Mouse (Mus musculus) right cerebral cortex, postnatal 10 days (tissue): ENCODE results near the gene Pus7.

ENCODE experiments used
- DNase-seq, 2 experiments: peaks; one replicate each; pipeline ENCODE4 v3.0.0; 2021; ENCODE audit warnings: low spot score in 2 of 2

The Pus7 gene

GRCm38 (mm10) chr5:23782931-23783877 lies at the start of gene Pus7:
Gene Pus7, minus strand, starts transcription at chr5:23783711.
- peak; percentile 89 for DNase-seq

DNA sequence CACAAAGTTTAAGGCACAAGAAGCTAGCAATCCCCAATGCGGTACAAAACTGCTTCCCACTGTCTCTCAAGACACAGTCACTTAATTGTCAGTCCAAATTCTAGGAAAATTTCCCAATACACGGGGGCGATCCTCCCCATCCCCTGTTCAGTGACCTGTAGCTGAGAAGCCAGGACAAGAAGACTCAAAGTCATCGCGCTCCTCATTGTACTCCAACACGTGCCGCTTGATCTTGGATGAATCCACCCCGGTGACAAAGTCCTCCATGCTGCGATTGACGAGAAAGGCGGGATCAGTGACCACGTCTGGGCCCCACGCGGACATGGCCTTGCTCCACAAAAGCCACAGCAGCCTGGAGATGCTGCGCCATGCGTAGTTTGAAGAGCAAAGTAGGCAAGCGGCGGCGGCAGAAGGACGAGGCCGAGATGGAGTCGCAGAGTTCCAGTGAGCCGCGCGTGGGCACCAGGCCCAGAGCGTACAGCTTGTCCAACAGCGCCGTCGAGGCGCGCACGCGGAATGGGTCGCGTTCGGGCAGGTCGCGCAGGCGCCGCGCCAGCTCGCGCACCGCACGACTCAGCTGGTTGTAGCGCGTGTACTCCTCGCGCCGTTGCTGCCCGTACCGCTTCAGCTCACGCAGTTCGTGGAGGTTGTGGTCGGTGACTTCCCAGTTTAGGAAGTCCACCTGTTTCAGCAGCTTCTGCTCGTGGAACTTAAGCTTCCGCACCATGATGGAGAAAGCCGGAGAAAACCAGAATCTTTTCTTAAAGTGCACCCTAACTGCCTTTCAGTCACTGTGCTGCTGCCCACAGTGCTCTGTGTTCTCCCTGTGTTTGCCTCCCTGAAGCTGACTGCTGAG lies 47.6 kb upstream of the Pus7 start:
- peak; percentile 58 to 62 for DNase-seq

DNA sequence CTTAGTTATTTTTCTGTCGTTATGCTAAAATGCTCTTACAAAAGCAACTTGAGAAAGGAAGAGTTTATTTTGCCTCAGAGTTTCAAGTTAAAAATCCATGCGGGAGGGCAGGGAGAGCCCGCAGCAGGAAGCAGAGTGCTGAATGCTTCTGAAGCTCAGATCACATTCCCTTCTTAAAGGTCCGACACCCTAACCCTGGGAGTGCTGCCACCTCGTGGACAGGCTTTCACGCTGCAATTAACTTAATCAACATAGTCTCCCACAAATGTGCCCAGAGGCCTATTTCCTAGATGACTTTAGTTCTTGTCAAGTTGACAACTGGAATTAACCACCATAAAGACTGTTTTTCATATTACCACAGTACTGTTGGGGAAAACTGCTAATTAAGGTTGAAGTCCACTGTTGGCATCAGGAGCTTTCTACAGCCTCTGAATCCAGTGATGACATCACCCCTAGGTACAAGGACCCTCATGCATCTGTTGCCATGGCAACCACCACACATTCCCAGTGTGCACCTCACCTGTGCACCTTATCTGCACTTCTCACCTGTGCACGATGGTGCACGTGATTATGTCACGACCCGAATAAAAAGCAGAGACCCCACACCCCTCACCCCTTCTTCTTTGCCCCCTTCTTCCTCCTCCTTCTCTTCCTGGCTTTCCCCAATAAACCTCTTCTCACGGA lies 43.0 kb upstream of the Pus7 start:
- DNase-seq, result peak; percentile 37 to 65

- no peak for DNase-seq
These were observed 40.7 kb upstream of the Pus7 start for GRCm38 (mm10) chr5:23824171-23824733.

DNA sequence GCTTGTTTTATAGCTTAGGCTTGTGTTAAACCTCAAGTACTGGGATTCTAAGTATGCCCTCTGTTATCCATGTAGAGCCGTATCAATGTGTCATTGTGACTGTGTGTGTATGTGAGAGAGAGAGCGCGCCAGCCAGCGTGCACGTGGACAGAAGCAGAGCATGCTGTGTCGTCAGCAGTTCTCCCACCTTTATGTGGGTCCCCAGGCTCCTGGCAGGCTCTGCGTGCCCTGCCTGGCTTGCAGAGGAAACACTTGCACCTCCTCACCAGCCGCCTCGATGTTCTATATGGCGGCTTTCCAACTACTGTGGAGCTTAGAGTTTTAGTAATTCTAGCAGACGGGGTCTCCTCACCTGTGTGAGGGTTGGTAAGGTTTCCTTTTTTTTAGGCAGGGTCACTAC lies 38.8 kb upstream of the Pus7 start:
- DNase-seq, result no peak

DNA sequence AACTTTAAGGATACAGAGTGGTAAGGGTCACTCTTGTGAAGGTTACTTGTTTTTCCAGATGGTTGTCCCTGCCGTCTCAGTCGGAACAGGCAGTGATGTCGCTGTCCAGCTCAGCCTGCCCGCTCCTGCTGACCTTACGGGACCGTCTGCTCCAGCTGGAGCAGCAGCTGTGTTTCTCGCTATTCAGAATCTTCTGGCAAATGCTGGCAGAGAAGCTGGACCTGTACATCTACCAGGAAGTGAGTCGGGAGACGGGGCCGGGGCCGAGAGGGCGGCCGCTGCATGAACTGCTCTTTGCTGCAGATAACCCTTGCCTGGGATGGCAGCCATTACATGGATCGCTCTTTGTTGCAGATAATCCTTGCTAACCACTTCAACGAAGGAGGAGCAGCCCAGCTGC lies 33.2 kb upstream of the Pus7 start:
- no peak for DNase-seq

- no peak for DNase-seq
These were observed 31.3 kb upstream of the Pus7 start for GRCm38 (mm10) chr5:23814841-23815240.

DNA sequence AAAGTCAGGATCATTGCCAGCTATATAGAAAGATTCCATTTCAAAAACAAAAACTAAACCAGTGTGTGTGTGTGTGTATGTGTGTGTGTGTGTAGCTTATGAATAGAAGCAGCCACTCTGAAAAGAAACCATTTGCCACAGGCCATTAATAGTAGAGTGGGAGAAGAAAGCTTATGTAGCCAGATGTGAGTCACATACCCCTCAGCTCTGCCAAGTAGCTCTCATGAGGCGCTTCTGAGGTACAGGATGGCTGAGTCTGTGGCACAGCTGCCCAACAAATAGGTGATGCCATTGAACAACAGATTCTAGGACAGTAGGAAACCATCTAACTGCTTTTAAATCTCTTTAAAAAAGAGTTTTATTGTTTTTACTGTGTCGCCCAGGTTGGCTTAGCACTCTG lies 9.2 kb upstream of the Pus7 start:
- DNase-seq, result no peak

GRCm38 (mm10) chr5:23789078-23789612 lies 5.6 kb upstream of the Pus7 start:
- DNase-seq, result no peak

DNA sequence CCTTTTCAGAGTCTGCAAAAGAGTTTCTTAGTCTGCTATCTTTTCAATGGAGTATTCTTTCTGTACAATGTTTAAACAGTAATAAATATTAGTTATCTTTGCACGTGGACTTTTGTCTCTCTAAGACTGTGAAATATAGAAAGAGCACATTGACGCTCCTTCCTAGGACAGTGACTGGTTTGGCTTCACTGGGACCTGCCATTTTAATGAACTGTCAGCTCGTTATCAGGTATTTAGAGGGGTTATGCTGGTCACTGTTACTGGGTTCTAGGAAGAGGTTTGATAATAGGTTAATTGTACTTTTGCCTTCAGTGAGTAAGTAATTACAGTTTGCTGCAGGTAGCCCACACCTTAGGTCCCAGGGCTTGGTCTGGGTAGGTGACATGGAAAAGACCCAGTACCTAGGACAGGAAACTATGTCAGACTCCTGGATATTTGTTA lies 4.9 kb upstream of the Pus7 start:
- DNase-seq, result no peak

GRCm38 (mm10) chr5:23787536-23788389 lies 4.3 kb upstream of the Pus7 start, which contains the start of gene Rint1:
Gene Rint1, plus strand, starts transcription at chr5:23787711.
- peak; percentile 95 to 96 for DNase-seq

GRCm38 (mm10) chr5:23782051-23782810 lies 1.3 kb downstream of the Pus7 start:
- DNase-seq, result no peak

DNA sequence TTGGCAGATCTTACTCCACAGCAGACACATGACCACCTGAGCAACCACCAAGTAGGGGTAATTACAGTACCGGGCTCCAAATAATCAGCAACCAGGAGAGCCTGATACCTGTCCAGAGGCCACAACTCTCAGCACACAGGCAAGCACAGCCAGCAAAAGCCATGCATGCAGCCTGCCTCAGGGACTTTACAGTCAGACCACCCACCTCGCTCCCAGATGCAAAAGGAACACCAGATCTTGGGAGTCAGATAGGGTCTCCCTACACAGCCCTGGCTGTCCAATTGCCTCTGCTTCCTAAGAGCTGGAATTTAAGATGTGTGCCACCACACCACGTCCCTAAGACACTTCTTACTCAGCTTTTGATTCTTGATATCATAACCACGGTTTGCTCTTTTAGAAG lies 2.3 kb downstream of the Pus7 start:
- no peak for DNase-seq

DNA sequence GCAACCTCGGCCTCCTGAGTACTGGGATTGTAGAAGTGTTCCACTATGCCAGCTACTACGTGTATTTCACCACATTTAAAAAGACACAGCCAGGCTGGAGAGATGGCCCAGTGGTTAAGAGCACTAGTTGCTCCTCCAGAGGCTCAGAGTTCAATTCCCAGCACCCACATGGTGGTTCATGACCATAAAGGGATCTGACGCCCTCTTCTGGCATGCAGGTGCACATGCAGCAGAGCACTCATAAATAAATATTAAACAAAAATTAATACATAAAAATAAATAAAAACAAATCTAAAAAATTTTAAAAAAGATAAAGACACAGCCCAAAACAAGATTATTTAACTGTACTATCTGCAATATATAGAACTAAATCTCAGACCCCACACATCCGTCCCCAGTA lies 3.0 kb downstream of the Pus7 start:
- DNase-seq, result no peak

DNA sequence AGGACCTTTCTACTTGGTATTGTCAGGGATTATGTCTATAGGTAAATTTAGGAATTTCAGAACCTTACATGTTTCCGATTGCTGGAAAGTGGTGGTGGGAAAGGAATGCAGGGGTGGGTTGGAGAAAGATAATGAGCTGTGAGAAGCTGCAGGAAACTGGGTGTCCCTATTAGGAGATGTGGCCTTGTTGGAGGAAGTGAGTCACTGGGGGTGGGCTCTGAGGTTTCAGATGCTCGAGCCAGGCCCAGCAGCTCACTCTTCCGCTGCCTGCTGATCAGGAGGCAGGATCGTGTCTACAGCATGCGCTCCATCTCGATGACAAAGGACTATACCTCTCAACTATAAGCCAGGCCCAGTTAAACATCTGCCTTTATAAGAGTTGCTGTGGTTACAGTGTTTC lies 9.3 kb downstream of the Pus7 start:
- no peak for DNase-seq

- DNase-seq, result no peak
These were observed 12.4 kb downstream of the Pus7 start for GRCm38 (mm10) chr5:23771105-23771504.

- DNase-seq, result peak in 1 of 2 experiments; percentile 56
These were observed 19.0 kb downstream of the Pus7 start for GRCm38 (mm10) chr5:23764557-23764956.

DNA sequence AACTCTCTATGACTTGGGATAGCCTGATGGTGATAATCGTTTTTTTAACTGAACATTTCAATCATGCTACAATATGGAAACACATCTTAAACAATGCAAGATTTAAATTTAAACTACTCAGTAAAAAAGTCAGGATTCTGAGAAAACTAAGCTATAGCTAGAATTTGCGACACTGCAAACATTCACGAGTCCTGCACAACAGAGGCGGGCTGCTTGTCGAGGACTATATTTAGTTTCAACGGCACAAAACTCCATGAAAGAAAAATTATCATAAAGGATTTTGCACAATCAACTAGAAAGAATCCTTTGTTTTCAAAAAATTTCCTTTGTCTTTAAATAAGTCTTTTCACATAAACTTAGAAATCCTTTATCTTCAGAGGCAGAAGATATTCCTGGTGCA lies 21.0 kb downstream of the Pus7 start:
- no peak for DNase-seq

DNA sequence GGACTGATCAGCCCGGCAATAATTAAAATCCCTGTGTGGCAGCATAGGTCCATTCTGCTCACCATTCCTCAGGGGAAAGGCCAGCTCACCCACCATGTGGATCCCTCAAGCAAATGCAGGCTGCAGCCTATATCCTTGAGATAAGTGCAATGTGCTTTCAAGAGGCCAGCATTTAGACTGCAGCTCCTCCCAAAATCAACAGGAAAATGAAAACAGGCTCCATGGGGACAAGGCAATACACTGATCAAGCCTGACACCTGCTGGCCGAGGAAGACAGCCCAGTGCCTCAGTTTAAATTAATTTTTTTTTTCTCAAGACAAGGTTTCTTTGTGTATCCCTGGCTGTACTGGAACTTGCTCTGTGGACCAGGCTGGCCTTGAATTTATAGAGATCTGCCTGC lies 24.9 kb downstream of the Pus7 start:
- peak in 1 of 2 experiments; percentile 62 for DNase-seq

DNA sequence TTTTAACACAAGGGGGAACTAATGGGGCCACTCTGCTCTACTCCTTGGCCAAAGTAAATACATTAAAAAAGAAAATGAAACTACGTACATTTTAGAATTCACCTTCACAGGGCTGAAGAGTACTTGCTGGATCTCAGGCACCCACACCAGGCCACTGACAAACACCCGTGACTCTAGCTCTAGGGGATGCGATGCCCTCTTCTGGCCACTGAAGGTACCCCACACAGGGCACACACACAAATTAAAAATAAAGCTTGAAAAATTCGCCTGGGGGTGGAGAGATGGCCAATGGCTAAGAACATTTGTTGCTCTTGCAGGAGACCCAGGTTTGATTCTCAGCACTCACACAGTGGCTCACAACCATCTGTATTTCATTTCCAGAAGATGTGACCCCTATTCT lies 27.1 kb downstream of the Pus7 start:
- DNase-seq, result no peak
